Mouse (Mus musculus) c-Kit-positive CD71-negative TER-119-negative erythroid progenitor cells, embryonic 14.5 days (primary cell): Measurements from ENCODE around the gene Kcnj14.

Experiments used
- DNase-seq: peaks from one replicate; pipeline ENCODE4 v3.0.0-alpha.2; 2013; ENCODE audit warnings: low read depth

Gene Kcnj14

DNA sequence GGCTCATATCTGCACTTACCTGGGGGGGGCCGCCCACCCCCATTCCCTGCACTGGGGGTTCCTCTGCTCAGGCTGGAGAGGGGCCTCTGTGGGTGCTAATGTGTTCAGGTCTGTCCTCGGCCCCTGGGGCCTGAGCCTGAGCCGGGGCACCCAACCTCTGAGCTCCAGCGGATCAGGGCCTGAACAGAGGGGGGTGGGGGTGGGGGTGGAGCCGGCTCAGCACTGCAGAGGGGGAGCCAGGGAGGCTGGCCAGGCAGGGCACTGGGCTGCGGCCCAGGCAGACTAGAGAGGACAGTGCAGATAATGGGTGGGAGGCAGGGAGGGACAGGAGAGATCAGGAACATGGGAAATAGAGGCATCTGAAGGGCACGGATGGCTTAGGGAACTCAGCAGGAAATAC, at the start of gene Kcnj14:
Gene Kcnj14, minus strand, starts transcription at position 185 of the 400 bp plus-strand sequence.
- no peak for DNase-seq

DNA sequence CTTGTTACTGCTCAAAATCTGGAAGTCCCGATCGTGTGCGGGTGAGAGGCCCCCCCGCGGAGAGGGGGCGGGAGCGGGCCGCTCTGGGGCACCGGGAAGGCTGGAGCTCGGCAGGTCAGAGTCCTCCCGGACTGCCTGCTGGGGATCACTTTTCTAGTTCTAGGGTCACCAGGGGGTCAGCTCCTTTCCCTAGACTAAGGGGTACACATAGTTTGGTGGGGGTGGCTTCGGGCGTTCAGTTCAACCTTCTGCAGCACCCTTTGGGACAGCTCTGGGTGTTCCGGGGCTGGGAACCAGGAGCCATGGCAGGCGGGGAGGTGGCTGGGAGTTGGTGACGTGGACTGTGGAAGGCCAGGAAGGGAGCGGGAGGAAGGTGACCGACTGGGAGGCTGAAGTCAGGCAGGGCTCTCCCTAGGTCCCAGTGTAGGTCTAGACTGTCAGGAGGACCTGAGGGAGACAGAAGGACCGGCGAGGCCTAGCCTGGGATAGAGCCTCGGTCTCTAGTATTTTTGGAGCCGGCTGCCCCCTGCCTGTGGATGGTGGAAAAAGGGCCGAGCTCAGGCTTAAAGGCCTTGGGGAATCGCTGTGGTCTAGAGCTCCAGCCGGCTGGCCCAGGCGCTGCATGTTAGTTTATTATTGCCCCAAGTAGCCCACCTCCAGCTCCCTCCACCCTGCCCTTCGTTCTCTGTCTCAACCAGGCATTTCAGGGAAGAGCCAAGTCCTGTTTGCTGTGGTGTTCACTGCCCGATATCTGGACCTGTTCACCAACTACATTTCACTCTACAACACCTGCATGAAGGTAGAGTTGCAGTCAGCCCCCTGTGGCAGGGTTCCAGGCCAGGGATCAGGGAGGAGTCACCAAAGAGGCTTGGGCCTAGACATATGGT, 48.7 kb upstream of the Kcnj14 start:
- DNase-seq: peak; percentile 30

DNA sequence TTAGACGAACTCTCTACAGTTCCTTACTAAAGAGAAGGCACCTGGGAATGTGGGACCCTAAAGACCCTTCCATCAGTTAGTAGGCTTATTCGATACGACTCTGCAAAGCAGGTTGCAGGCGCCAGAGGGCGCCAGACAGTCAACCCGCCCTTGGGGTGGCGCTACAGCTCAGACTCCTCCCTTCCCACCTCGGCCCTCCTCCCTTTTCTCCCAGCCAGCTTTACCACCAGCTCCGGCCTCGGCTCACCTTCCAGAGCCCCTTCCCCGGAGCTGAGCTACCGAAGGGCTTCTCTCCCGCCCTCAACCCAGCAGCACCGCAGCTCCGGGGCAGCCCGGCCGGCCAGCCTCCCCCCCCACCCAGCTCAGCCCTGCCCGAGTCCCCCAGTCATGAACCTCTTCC, 48.0 kb upstream of the Kcnj14 start, which contains the start of gene Kdelr1:
Gene Kdelr1, plus strand, starts transcription at position 149 of the 400 bp plus-strand sequence.
- peak; percentile 80 for DNase-seq

DNA sequence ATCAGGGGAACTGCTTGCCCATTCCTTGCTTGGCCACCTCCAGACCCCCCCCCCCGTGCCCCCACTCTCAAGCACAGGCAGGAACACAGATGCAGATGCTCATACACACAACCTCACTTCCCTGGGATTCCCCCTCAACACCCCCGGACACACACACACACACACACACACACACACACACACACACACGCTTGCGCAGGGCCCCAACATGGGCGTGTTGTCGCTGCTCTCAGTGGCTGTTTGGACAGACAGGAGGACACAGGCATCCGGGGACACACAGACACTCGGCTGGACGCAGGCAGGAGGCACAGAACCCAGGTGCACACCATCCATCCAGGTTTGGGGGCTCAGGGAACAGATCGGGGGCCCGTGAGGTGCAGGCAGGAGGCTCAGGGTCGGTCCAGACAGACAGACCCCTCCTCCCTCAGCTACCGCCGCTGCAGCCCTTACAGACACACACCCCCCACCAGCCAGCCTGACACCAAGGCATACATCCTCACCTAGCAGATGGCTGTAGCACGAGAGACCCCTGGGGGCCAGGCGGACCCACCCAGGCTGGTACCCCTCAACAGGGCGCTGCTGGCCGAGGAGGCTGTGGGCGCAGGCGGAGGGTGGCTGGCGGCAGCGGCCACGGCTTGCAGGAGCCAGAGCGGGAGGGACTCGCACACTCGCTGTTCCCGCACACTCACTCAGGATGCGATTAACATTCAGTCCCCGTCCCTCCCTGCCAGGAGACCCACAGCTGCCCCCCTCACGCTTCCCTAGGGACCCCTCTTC, 45.9 kb upstream of the Kcnj14 start:
- DNase-seq: no peak

DNA sequence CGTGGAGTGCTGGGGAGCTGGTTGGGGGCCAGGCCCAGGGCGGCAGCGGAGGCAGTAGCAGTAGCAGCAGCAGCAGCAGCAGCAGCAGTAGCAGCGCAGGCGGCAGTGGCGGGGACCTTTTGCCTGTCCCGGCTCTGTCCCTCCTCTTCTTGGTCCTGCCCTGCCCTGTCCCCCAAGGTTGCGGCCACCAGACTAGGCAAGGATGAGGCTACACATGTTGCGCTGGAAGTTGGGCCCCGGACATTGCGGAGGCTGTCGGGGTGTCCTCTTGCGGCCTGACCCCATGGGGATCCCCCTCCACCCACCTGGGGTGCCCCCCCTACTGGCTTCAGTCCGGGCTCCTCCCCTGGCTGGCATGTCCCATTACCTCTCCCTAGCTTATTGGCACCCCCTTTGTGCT, 45.2 kb upstream of the Kcnj14 start:
- DNase-seq: no peak

DNA sequence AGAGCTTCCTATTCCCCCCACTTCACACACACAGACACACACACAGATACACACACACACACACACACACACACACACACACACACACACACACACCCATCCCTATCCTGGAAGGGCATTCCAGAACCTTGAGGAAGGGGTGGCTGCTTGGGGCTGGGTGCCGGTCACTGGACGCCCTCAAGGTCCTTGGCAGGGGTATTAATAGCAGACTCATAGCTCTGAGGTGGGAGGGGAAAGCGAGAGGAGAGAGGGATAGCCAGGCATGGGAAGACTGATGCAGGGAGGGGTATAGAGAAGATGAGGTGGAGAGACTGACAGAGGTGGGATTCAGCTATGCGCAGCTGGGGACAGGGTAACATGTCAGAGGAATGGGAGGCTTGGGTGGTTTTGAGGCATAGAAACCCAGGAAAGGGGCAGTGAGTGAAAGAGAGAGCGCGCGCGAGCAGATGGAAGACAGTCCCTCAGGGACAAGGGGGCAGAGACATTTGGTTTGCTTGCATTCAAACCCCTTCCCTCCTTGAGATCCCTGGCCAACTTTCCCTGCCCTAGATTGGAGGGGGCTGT, 44.6 kb upstream of the Kcnj14 start:
- DNase-seq: no peak

DNA sequence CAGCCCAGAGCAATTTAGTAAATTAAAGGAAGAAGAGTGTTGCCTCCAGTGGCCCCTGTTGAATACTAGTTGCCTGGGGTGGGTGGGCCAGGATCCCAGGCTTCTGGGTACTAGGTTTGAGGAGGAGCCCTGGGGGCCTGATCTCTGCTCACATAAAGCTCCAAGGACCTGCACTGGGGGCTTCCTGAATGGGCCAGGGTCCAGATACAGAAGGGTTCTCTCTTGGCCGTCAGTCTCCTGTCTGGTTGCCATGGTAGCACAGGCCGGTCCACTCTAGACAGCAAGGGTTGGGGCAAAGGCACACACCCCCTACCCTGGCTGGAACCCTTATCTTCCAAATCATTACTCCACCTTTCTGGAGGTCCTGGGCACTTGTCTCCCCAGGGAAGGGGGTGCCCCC, 43.3 kb upstream of the Kcnj14 start:
- DNase-seq: no peak

DNA sequence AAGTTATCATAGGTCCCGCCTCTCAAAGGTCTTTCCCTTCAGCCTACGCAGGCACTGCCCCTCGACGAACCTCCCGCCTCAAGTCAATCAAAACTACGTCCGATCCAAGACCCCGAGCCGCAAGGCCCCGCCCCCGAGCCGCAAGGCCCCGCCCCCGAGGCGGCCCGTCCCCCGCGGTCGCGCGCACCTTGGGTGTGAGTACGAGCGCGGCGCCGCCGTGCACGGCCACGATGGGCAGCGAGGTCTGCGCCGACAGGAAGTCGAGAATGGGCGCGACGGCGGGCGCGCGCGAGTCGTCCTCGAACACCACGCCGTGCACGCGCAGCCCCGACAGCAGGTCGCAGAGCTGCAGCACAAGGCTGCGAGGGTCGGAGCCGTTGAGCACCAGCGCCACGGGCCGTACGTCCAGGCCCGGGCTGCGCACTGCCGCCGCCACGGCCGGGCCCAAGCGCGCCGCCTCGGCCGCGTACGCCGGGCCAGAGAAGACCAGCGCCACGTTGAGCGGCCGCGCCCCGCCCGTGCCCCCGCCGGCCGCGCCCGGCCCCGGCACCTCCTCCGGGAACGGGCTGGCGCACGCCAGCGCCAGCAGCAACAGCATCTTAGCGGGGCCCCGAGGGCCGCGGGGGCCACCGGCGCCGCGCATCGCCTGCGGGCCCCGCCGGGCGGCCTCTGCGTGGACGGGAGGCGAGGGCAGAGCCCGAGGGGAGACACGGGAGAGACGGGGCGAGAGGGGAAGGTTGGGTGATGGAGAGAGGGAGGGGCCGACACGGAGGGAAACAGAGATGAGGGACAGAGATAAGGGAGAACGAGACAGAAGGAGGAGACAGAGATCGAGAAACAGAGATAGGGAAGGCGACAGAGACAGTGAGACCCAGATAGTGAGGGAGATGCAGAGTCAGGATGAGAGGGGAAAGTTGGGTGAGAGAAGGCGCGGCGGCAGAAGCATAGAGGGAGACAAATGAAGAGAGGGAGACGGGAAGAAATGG, 41.6 kb upstream of the Kcnj14 start:
- peak; percentile 58 for DNase-seq

DNA sequence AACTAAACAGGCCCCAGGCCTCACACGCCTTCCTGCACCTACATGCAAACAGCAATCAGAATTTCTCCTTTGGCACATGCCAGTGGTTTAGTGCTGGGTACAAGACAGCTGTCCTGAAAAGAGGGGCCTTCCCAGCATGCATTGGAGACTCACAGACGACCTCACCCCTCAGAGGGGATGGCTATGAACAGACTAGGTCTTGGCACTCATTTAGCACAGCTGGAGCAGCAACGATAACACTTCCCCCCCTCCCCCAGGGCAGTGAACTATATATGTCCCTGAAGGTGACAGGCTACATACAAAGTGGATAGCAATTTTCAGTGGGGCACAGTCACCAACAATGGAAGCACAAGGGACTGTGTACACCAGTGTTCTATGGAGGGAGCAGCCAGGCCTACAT, 39.9 kb upstream of the Kcnj14 start:
- DNase-seq: no peak

DNA sequence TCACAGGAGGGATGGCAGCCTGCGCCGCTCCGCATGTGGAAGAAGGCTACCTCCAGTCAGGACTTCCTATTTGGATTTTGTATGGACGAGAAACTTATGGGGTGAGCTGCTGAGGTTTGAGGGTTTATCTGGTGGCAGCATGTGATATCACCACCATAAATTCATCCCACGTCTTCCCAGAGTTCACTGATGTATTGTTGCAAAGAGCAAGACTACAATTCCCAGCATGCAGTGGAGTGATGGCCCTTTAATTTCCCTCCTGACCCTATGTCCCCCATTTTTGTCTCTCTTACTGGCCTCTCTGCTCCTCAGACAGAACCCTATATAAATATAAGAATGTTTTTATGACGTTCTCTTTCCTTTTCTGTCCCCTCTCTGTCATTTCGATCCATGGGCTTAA, 38.2 kb upstream of the Kcnj14 start:
- no peak for DNase-seq

DNA sequence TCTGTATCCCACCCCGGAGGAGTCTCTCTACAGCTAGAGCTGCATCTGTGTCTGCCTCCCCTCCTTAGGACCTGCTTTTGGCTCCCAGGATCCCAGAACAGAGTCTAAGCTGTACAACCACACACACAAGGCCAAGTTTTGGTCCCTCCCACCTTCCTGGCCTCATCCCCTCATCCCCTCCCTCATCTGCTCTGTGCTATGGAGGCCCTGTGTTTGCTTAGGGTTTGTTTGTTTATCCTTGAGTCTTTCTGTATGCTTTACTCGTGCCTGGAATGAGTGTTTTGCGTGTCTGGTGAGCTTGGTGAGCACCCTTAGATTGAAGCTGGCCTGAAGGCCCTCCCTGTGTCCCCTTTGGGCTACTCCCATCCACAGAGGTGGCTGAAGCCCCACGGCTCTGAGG, 34.4 kb upstream of the Kcnj14 start:
- DNase-seq: no peak

DNA sequence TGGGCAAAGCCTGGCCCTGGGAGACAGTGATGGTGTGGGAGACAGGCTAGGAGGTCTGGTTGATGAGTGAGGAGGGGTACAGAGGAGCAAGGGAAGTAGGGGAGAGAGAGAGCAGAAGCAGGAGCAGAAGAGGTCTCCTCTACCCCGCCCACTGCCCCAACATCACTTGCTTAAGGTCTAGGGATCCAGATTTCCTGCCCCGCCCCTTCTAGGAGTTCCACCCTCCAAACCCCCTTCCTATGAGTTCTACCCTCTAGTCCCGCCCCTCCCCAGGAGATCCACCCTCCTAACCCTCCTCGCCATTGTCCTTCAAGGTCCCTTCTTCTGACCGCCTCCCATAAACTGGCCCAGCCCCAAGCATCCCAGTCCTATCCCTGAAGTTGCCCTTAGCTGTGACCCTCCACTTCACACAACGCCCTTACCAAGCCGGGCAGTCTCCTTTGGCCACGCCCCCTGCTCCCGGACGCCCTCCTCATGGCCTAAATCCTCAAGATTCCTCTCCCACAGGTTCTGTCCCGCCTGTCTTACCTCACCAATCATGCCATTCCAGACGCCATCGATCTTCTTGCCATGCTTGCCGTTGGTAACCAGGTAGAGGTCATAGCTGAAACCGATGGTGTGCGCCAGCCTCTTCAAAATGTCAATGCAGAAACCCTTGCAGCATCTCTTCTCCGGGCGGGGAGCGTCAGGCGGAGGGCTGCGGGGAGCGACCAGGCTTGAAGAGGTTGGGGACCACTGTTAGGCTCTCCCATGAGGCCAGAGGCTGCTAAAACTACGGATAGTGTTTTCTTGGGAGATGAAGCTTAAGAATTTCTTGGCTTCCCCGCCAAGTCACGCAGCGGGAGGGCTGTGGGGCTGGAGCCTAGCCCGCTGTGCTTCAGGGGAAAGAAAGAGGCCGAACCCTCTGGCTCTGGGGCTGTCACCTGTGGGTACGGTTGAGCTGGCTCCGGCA, 32.6 kb upstream of the Kcnj14 start:
- no peak for DNase-seq

DNA sequence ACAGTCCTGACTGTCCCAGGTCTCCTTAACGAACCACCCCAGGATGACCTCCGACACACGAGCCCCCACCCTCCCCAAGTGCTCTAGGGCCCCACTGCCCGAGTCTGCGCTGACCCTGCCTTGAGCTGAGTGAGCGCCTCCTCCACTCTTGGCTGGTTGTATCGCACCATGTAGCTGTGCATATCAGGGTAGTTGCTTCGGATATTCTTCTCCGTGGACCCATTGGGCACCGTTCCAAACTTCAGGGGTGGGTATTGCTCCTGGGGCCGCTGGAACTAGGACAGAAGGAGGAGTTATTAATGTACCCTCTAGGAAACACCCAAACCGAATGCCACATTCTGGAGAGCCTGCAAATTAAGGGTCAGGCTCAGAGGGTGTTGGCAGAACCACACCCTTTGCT, 28.5 kb upstream of the Kcnj14 start:
- DNase-seq: no peak

DNA sequence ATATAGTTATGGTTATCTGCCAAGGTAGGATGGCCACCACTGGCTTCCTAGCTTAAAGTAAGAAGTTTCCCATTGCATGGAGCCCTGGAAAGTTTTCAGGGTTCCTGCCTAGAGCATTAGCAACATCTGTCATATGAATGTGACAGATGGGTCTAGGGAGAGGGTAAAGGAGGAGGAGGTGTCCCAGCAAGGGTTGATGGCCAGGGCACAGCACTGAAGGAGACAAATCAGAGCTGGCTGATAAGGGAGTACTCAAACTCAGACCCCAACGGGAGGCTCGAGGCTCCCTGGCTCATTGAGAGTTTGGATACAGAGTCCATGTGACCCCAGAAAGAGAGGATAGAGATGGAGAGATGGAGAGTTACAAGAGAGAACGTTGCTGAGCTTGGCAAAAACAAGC, 26.1 kb upstream of the Kcnj14 start:
- DNase-seq: no peak

DNA sequence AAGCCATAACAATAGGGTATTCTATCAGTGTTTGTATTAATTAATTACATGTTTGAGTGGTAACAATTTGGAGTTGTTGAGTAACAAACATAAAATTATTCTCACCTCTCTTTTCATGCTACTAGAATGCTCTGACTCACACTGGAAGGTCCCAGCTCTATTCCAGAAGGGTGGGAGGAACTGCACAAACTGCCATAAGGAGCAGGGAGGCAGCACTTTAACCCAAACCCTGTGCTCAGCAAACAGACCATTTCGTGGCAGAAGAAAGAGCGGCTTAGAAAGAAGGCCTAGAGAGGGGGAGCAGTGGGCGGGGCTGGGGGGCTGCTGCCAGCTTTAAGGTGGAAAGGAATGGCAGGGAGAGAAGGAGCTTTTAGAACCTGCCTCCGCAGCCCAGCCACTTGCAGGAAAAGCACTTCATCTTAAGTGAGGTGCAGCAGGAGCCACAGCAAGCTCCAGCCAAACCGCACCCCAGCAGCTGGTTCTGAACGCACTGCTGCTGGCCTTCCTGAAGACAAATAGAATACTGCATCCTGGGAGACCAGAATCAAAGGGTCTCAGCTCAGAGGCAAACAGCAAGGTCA, 24.0 kb upstream of the Kcnj14 start:
- no peak for DNase-seq

DNA sequence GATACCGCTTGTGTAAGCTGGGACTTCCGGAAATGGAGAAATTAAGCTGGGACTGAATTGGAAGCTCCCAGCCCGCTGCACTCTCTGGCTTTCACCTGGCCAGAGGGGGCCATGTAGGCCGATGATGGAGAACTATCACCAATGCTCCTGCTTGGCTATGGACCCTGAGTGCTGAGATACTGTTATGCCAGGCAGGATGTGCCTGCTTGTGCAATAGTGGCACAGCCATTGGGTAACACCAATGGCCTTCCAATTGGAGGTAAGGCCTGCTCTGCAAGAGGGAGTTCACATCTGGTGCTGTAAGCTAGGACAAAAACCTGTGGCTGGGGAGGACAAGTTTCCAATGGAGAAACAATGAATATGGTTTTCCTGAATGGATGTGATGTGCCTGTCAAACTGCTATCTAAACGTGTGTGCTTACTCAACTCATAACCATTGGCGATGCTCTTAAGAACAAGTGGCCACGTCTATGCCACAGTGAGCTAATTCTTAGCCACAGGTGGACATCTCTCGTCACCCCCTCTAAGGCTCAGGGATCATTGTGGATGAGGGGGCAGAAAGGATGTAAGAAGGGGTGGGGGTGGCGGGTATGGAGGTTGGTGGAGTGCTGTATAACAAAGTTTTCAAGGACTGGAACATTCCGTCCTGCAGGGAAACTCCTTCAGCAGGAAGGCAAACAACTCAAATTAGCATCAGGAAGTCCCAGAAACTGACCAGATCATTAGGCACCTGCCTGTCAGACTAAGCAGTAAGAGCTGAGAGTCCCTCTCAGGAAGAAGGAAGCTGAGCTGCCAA, 18.6 kb upstream of the Kcnj14 start:
- no peak for DNase-seq

DNA sequence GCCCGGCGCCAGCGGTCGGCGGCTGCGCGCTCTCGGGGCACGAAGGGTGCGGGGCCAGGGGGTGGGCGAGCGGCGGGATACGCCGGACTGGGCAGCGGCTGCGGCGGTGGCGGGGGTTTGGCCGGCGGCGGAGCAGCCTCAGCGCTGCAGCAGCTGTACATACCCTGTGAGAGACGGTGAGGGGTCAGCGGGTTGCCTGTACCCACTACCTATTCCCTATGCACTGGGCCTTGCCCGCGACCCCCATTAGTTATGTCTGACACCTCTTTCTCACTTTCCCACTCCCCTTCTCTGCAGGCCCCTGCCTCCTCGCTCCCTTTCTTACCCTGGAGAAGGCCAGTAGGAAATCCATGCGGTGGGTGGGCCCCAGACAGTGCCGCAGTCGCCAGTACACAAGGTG, 9.3 kb upstream of the Kcnj14 start:
- no peak for DNase-seq

DNA sequence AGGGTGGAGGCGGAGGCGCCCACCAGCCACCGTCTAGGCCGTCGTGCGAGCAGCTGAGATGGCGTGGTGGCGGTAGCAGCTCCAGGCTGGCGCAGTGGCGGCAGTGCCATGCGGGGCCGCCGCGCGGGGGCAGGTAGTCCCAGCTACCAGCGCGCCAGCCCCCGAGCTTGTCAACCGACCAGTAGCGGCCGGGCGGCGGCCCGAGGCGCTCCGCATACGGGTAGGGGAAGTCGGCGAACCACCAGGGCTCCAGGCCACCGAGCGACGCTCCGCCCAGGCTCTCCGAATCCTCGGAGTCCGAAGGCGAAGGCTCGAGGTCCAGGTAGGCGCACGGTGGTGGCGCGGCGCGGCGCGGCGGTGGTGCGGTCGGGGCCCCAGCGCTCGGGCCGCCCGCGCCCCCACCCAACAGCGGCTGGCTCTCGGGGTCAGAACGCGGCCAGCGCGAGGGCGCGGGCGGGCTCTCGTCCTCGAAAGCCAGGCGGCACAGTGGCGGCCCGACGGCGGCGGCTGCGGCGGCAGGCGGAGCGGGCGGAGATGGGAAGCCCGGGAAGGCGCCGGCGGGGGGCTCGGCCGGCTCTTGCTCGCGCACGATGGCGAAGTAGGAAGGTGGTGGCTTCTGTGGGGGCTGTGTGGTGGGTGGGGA, 8.7 kb upstream of the Kcnj14 start:
- no peak for DNase-seq

DNA sequence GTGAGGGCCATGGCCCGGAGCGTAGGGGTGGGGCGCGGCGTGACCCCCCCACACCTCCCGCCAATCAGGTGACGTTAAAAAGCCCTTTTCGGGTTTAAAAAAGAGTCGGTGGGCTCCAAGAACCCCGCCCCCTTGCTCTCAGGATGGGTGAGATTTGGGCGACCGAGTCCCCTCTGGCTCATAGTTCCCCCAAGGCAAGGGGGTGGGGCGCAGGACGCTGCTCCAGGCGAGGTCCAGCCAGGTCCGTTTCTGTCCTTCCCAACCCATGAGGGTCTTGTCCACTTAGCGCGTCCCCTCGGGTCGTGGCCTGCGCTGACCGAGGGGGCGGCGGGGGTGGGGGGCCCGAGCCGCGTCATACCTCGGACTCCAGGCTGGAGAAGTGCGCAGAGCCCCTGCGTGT, 7.8 kb upstream of the Kcnj14 start:
- no peak for DNase-seq
